Mouse (Mus musculus) left cerebral cortex, adult 9 months (tissue): Measurements from ENCODE around the gene Usp10.
A peak's percentile ranks its signal among the peaks of the same experiment; 100 is the strongest.

Source experiments
- DNase-seq, 2 experiments: peaks; one replicate each; pipeline ENCODE4 v3.0.0; 2022; ENCODE audit warnings: low spot score in 2 of 2

The Usp10 gene

GRCm38 (mm10) chr8:119909944-119910546 lies at the start of gene Usp10:
TSS of gene Usp10 (plus strand) at chr8:119910360.
- no peak for DNase-seq

- peak; percentile 89 to 95 for DNase-seq
Observed at GRCm38 (mm10) chr8:119861706-119862389, 48.3 kb upstream of the Usp10 start, which contains the start of gene Klhl36. TSS of gene Klhl36 (plus strand) at chr8:119862266.

GRCm38 (mm10) chr8:119862390-119862734 lies 47.8 kb upstream of the Usp10 start:
- DNase-seq, result no peak

DNA sequence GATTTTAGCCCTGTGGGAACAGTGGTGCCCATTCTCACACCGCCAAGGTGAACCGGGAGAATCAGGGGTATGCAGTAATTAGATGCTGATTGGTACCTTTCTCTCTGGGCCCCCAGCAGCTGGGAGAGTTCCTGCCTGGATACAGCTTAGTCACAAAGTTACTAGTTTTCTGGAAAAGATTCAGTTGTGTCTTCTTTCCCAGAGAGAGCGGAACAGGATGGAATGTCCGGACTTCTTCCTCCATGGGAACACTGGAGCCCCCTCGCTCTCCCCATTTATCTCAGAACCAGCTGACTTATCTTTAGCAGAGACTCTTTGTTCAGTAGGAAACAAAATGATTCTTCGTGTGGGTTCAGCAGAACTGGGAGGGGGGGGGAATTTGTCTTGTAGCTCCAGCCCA lies 47.4 kb upstream of the Usp10 start:
- no peak for DNase-seq

DNA sequence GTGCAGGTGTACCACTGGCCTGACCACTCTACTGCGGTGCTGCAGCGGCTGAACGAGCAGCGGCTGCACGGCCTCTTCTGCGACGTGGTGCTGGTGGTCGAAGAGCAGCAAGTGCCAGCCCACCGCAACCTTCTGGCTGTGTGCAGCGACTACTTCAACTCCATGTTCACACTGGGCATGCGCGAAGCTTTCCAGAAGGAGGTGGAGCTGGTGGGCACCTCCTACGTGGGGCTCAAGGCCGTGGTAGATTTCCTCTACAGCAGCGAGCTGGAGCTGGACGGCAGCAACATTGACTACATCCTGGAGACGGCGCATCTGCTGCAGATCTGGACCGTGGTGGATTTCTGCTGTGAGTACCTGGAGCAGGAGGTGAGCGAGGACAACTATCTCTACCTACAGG lies 40.5 kb upstream of the Usp10 start:
- no peak for DNase-seq

- no peak for DNase-seq
Observed at GRCm38 (mm10) chr8:119873181-119873580, 37.0 kb upstream of the Usp10 start.

DNA sequence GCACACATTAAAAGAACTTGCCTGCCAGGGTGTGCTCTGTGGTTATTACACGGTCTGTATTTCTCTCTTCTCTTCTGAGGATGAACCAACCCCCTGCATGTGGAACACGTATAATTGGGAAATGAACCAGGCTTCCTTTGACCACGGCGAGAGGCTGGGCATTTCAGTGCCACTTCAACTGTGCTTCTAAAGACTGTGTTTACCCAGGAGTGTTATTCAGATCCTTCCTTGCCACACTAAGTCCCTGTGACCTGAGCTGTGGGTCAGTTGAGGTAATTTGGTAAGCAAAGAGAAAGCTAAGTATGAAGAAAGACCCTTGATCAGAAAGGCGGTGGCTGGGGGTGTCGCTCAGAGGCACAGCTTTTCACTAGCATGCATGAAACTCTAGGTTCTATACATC lies 28.9 kb upstream of the Usp10 start:
- no peak for DNase-seq

DNA sequence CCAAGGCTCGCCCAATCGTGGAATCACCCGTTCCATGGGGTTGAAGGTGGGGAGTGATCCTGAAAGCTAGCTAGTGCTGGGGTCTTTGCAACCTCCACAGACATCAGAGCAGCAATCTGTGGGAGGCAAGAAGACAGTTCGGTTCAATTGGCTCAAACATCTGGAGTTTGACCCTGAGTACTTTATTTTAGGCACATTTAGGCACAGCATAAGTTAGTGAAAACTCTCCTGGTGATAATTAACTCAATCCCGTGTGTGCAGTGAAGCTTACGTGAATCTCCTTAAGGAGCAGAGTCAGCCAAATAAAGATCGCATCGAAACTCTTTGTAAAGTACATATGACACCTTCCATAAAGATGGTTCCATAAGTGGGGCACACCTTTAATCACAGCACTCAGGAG lies 28.2 kb upstream of the Usp10 start:
- DNase-seq, result no peak

DNA sequence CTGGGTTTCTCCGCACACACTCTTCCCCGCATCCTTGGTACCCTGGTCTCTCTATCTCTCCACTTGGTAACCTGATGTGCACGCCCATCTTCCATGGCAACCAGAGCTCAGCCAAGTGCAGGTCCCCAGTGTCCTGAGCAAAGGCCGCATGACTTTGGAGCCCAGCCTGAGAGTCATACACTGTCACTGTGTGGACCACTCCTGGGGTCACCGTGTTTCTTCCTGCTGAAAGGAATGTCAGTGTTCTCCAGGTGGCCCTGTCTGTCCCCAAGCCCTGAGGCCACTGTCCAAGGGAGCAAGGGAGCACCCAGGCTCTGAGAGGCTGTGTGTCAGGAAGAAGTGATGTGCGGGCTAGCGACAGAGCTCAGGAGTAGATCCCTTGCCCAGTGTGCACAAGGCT lies 26.9 kb upstream of the Usp10 start:
- DNase-seq, result no peak

DNA sequence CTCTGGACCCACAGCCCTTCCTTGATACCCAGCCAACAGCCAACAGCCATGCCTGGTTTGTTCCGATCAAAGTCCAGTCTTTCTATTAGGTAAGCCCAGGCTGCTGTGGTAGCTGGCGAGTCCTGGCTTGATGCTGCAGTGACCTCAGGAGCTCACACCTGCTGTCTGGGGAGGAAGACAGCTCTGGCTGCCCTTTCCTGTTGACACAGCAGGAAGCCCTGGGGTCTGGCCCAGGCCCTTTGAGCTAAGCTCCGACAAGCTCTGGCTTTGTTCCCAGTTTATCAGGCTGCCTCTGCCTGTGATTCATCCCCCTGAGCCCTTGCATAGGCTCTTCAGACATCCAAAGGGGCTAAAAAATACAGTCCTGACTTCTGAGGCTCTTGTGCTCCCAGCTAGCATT lies 24.5 kb upstream of the Usp10 start:
- DNase-seq, result no peak

DNA sequence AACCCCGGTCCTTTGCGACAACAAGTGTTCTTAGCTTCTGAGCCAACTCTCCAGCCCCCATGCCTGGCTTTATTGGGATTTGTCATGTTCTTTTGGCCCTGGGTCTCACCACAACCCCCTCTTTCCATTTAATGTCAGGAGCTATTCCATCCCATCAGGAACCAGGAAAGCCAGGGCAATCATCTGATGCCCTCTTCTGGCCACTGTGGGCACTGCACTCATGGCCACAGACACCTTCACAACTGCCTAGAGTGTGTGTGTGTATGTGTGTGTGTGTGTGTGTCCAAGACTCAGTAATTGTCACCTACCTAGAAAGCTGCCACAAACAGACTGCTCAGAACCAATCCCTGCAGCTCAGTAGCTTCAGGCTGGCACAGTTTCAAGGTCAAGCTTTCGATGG lies 23.0 kb upstream of the Usp10 start:
- DNase-seq, result peak in 1 of 2 experiments; percentile 12

DNA sequence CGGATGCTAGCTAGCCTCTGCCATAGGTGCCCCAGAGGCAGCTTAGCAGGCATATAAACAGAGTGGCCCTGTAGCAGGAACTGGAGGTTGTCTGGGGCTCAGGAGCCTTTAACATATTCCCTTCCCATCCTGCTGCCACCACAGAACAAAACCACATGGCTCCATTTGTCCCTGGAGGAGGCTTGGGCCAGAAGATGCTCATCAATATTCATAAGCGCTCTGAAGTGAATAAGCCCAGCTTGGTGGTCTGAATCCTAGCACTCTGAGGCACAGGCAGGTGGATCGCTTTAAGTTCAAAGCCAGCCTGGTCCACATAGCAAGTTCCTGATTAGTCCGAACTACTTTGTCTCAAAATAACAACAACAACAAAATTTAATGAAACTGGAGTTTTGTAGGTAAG lies 22.1 kb upstream of the Usp10 start:
- no peak for DNase-seq

DNA sequence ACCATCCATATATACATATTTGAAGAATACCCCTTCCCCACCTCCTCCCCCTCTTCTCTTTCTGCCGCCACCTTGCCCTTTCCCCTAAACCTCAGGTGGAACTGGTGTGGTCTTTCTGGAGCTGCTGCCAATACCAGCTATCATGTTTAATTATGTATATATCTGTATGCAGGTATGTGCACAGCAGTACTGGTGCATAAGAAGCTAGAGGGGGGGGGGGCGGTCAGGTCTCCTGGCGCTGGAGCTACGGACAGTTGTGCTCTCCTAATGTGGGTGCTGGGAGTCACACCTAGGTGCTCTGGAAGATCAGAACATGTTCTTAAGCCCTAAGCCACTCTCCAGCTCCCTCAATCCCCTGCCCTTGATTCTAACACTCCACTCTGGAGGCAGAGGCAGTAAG lies 13.1 kb upstream of the Usp10 start:
- no peak for DNase-seq

- no peak for DNase-seq
Observed at GRCm38 (mm10) chr8:119897933-119898332, 12.2 kb upstream of the Usp10 start.

DNA sequence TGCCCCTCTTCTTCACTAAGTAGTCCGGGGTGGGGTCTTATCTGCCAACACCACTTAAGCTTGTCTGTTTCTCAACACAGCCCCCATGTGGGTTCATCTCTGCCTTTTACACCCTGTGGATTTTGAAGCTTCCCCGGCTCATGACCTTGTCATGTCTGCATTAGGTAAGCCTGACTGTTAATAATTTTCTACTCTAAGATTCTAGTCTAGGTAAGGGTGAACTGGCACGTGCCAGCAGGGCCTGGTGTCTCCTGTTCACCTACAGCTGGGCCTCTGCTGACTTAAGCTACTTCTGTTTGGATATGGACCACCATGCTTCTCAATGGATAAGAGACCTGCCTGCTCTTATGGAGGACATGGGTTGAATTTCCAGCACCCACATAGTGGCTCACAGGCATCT lies 8.8 kb upstream of the Usp10 start:
- DNase-seq, result no peak

DNA sequence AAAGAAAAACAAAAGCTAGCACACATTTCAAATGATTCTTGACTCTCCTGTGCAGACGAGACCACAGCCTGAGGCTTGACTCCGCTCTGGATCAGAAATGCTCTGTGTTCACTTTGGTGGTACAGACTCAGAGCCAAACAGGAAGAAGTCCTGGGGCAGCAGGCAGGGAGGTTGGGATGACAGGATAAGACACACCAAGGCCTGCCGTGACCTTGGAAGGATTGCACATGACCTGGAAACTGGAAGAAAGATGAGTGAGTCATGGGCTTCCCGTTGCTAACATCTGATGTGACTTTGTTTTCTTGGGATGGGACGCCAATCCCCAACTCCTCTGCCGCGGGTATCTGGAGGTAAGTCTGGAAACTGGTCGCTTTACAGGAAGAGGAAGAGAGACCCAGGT lies 8.2 kb upstream of the Usp10 start:
- no peak for DNase-seq

DNA sequence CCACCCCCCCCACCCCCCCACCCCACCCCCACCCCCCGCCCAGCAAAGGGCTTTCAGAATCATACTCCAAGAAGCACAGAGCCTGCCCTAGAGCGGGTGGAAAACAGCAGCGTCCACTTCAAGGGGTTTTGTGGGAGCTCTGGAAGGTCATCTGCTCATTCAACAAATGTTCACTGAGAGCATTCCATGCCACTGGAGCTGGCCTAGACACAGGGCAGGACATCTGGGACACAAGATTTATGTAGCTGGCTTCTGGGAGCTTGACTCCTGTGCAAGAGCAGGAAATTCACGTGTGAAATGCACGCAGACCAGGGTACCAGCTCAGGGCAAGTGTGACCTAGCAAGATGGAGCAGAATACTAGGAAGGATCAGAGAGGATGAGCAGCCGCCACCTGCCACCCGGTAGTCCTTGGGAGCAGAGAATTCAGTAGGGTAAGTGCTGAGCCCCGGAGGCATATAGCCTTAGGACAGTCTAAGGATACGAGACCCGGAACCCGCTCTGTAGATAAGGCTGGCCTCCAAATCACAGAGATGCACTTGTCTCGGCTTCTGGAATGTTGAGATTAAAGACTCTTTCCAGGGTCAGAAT lies 5.7 kb upstream of the Usp10 start:
- no peak for DNase-seq

GRCm38 (mm10) chr8:119910547-119911257 lies 542 bp downstream of the Usp10 start, which contains the start of gene Gm20388:
TSS of gene Gm20388 (plus strand) at chr8:119910841.
- peak; percentile 78 to 90 for DNase-seq

GRCm38 (mm10) chr8:119911258-119911962 lies 1.2 kb downstream of the Usp10 start:
- DNase-seq, result no peak

DNA sequence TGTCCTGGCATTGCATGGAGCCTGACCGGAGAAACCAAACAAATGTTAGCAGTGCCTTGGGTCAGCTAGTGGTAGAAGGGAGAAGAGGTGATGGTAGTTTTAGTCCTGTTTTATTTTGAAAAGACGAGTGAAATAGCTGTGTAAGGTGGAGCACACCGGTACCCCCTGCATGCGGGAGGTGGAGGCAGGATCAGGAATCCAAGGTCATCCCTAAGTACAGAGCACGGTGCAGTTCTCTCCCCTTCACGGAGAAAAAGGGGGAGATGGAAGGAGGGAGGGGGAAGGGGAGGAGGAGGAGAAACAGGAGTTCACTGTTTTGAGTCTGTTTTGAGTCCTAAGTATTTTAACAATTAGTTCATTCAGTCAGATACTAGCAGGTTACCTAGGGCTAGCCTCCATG lies 2.5 kb downstream of the Usp10 start:
- no peak for DNase-seq

DNA sequence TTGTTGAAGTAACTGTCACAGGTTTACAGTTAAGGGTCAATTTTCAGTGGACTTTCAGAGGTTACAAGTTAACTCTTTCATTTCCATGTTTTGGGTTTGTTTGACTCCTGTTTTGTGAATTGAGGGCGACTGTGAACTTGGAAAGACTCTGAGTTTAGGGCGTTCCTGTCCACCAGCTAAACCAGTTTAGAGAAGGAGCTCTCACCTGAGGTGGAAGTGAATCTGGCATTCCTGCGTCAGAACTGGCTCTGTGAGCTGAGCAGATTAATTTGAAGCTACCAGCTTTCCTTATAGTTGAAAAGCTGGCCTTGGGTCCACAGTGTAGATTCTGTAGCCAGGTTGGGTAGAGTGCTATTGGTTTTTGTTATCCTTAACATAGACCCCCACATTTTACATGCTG lies 3.0 kb downstream of the Usp10 start:
- no peak for DNase-seq

DNA sequence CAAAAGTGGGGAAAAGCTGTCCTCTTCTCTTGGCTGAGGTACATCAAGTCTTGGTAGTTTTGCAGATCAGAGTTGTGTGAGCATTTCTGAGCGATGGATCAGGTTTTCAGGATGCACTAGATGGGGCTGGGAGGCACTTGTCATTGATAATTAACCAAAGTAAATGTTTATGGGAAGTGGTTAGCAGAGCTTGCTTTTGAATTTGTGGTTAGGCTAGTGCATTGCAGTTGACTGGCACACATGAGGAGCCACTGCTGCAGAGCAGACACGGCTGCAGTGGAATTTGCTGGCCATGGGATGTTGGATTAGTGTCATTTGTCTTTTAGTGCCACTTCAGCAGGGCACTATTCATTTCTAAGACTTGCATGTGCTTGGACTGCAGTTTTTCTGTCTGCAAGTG lies 4.0 kb downstream of the Usp10 start:
- DNase-seq, result no peak
